Mouse (Mus musculus): Measurements from ENCODE around the gene Kif26b. TPM values are rescaled to one million over a fixed set of nuclear protein-coding genes. Genes with fewer than 3 reads are reported as not detected.

Gene Kif26b
- 10 to 100 TPM; 22.6 to 26.2 TPM for total RNA-seq (2021)

DNA sequence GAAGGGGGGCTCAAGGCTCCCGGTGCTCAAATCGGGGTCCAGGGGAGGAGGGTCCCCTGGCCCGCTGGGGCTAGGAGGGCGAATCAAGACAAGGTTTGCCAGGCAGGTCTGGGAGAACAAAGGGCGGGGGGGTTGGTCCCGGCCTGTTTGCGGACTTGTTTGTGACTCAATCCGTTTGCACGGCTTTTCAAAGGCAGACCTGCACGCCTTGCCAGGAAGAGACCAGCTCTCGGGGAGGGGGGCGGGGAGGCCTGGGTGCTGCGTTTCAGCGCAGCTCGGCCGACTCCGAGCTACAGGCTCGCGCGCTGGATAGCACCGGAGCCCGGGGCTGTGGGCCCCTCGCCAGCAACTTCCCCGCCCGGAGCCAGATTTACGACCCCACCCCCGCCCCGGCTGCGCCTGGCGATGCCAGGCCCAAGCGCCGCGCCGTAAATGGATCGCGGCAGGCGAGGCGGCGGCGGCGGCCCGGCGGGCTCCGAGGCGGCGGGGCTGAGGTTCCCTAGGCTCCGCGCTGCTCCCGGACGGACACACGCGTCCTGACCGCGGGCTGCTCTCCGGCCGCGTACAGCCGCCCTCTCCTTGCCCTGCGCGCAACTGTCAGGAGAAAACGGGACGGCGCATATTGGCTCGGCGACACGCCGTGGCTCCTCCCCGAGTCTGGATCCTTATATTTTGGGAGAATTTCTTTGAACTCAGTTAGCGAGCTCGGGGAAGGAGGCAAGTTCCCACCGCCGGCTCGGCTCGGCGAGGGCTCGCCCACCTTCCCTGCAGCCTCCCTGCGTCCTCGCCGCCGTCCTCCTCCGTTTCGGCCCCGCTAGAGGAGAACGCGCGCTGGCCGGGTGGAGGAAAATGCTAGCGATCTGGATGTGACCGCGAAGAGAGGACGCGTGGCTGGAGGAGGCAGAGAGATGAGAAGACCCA, at the start of gene Kif26b:
Gene Kif26b, plus strand, starts transcription at position 695 of the 921 bp plus-strand sequence.
- DNase-seq (ENCODE audit: extremely low spot score in 1 of 2, low spot score in 1 of 2) = peak; percentile 43 to 57

DNA sequence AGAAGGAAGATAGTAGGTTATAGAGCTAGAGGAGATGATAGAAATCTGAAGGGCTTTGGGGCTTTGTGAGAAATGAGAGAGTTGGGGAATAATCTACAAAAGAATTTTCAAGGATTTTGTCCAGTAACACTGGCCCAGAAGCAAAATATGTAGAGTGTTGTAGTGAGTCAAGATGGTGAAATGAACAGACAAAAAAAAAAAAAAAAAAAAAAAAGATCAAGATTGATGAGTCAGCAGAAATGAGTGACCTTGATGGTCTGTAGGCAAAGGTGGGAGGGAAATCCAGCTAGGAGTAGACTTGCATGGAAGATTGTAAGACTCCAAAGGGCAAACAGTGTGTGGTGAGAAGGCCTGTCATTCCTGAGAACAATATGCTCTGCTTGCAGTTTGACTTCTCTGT, 45.1 kb upstream of the Kif26b start:
- DNase-seq (ENCODE audit: extremely low spot score in 1 of 2, low spot score in 1 of 2) = no peak

DNA sequence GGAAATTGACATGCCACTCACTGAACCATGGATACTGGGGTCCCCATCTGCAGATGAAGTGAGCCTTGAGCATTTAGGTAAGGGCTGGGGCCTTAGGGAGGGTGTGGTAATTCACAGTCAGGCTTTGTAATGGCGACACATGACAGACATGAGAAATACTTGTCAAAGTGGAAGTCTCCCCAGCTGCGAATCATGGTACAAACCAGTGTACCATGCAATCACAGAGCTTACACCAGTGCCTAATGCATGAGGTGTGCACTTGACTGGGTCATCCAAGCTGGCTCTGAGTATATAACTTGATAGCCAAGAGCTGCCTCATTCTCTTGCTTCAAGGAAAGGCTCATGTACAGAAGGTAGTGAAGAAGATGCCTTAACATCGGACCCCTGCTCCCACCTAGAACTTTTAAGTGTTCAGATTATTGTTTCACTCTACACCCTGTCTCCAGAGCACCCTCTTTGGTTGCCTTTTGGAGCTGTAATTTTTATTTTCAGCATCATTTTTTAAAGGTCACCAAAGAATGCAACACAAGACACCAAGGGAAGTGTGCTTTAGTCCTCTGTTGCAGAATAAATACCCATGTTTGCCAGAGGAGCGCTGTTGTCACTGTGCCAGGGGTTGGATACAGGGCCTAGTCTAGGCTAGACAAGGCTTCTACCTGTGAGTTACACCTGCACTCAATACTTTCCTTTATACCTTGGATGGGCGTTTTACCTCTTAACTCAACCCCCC, 43.6 kb upstream of the Kif26b start:
- no peak for DNase-seq (ENCODE audit: extremely low spot score in 1 of 2, low spot score in 1 of 2)

DNA sequence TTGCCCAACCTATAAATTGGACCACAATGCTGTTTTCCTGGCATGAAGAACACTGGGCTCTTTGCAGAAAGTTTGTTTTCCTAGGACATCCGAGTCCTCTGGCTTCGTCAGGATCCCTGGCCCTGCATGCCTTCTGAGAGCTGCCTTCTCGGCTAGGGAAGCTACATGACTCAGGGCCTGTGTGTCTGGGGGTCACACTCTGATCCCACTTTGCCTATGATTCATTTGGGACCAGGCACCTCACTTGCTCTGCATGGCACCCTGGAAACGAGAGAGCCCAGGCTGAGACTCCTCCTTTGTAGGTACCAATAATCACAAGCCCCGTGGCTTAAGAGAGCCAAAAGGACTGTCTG, 43.1 kb upstream of the Kif26b start:
- no peak for DNase-seq (ENCODE audit: extremely low spot score in 1 of 2, low spot score in 1 of 2)

DNA sequence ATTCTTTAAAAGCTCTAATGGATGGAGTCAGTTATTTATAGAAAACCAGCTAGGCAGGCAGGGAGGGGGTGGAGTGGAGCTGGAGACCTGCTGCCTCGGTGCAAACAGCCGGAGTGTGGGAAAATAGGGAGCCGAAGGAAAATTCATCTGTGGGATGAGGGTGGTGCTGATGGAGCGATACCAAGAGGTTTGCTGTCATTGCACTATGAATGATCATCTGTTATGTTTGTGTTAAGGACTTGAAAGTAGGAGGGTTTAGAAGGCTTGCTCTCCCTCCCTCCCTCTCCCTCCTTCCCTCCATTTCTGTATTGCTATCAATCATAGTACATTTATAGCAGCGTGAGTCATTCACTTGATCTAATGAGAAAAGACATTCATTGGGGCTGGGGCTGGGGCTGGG, 42.1 kb upstream of the Kif26b start:
- DNase-seq (ENCODE audit: extremely low spot score in 1 of 2, low spot score in 1 of 2) = peak in 1 of 2 experiments; percentile 12

DNA sequence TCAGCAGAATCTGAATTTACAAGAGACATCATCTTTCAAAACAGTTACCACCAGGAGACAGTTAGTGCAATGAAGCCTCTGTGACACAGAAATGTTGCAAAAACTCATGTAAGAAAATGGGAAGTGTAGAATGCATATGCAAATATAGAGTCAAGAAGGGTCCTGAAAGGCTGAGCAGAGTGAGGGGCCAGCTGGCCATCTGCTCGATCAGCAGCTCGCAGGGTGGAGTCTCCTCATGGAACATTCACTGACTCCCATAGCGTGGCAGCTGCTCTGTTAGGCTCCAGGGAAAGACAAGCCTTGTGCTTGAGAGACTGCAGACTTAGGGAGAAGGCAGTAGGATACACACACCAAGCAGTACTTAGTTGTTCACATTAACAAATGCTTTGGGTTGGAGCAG, 39.8 kb upstream of the Kif26b start:
- no peak for DNase-seq (ENCODE audit: extremely low spot score in 1 of 2, low spot score in 1 of 2)

DNA sequence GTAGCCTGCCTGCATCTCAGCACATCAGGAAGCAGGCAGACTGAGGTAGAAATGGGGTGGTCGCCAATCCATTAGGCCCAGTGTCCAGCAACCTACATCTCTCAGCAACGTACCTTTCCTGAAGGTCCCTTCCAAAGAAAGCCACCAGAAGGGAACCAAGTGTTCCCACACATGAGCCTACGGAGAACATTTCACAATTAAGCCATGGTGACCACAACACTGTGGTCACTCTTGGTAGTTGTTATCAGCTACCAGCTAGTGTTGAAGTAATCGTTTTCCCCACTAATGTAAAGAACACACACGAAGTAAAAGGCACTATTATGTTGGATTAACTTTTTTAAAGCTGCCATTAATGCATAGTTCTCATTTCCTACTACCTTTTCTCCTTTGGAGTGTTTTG, 37.2 kb upstream of the Kif26b start:
- no peak for DNase-seq (ENCODE audit: extremely low spot score in 1 of 2, low spot score in 1 of 2)

DNA sequence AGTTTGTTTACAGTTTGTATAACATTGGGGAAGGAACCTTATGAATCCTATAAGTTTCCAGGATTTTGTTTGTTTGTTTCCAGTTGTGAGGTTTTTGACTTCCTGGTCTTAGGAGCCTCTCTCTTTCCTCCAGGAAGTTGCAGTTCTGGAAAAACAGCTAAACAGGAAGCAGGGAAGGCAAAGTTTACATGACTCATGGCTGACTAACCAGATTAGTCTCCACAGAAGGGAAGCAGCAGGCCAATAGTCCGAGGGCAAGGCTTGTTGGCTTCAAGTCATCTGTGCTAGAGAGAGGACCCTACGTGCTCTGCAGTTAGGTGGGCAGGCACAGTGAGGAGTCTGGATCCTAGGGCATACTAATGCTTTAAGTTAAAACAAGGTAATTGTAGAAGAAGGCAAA, 36.4 kb upstream of the Kif26b start:
- no peak for DNase-seq (ENCODE audit: extremely low spot score in 1 of 2, low spot score in 1 of 2)

DNA sequence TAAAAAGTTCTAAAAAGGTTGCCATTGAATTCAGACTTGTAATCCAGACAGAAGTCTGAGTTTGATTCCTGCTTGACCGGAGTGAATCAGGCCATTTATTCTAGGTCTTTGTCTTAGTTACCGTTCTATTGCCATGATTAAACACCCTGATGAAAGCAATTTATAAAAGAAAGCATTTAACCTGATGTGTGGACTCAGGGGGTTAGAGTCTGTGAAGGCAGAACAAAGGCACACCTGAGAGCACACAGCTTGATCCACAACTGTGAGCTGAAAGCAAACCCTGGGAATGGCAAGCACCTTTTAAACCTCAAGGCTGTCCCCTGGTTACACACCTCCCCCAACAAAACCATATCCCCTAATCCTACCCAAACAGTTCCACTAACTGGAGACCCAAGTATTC, 32.7 kb upstream of the Kif26b start:
- no peak for DNase-seq (ENCODE audit: extremely low spot score in 1 of 2, low spot score in 1 of 2)

DNA sequence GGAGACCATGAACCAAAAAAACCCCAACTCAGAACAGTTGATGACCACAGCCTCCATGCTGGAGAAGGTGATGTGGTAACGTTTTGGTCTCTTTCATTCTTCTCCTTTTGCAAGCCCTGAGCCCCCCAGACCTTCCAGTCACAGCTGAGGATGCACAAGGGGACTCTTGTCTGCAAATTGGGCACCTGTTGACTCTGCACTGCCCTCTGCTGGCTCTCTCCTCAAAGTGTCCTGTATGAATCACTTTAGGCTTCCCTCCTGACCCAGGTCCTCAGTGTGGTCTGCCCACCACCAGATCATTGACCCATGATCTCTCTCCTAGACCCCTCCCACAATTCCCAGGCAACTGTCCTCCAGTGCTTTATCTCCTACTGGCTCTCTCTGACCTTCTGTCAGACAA, 32.1 kb upstream of the Kif26b start:
- peak in 1 of 2 experiments; percentile 49 for DNase-seq (ENCODE audit: extremely low spot score in 1 of 2, low spot score in 1 of 2)

DNA sequence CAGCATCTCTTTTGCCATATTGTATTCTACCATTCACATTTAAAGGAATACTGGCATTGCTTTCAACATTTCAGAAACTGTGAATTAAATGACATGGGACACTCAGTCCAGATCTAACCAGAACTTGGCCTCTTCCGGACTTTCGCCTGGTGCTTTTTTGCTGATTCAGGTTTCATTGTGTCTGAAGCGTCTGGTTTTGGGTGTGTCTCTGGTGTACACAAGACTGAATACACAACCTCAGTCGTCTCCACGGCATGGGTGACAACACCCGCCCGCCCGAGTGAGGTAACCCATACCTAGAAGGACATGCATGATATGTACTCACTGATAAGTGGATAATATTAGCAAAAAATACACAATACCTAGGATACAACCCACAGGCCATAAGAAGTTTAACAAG, 22.0 kb upstream of the Kif26b start:
- no peak for DNase-seq (ENCODE audit: extremely low spot score in 1 of 2, low spot score in 1 of 2)

DNA sequence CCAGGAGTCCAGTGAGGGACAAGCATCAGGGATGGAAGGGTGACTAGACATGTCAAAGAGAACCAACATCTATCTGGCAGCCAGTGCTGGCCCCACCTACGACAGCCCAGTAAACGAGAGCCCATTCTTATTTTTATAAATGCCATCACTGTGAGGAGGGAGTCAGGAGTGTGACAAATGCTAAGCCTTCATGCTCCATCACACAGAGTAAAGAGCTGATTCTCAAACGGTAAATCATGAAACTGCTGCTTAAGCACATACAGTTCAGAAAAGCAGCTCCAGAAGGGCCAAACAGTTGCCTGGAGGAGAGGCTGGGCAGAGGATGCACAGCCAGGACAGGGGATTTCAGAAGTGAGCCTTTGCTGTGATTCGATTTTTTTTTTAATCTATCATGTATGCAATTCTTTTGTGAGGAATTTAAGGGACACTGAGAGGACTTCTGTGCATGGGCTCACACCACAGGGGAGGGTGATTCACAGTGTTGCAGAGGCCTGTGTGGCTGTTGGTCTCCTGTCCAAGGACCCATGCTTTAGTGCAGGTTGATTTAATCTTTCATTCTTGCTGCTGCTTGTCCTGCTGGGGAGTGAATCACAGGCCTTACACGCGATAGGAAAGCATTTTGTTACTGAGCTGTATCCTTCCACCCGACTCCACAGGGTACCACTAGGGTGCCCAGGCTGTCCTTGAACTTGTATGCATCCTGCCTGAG, 16.4 kb upstream of the Kif26b start:
- DNase-seq (ENCODE audit: extremely low spot score in 1 of 2, low spot score in 1 of 2) = no peak

DNA sequence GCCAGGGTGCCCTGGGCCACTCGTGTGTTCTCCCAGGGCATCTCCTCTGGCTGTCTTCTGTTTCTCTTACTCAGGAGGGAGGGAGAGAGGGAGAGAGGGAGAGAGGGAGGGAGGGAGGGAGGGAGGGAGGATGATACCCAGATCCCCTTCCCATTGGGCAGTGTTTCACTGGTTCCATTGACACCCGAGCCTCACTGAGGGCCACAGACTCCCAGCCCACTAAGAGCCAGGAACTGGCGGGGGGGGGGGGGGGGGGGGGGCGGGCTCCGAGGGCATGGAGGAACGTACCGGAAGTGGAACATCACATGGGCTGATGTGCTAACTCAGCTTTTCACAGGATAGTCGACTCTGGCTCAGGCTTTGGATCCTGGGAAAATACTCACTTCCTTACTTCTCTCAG, 15.0 kb upstream of the Kif26b start:
- DNase-seq (ENCODE audit: extremely low spot score in 1 of 2, low spot score in 1 of 2) = no peak

DNA sequence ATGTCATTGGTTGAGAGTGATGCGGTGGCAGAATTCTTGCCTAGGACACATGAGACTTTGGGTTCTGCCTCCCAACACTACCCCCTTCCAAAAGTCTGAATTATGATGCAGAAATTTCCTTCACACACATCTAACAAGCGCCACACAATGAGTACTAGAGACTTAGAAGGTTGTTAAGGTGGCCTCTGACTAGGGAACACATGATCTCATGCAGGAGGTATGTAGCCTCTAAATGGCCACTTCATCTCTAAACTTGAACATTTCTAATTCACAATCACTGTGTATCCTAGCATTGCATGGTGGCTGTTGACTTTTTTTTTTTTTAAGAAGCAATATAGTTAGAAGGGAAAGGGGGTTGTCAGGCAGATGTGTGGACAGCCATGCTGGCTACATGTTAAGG, 13.1 kb upstream of the Kif26b start:
- no peak for DNase-seq (ENCODE audit: extremely low spot score in 1 of 2, low spot score in 1 of 2)

DNA sequence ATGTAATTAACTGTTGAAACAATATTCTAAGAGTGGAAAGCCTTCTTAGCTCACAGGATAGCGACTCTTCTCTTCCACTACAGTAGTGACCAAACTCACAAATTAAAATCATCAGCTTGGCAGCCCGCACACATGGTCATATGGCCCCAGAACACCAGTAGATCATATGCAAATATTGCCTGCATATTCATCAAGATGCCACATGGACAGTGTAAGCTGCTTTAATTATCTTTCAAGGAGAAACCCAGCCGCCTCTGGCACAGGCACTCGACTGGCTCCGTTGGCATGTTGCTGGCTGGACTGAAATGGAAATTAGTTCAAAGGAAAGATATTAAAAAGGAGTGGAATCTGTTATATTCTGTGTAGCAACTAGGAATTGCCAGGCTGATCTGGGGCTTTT, 6.5 kb upstream of the Kif26b start:
- DNase-seq (ENCODE audit: extremely low spot score in 1 of 2, low spot score in 1 of 2) = no peak

DNA sequence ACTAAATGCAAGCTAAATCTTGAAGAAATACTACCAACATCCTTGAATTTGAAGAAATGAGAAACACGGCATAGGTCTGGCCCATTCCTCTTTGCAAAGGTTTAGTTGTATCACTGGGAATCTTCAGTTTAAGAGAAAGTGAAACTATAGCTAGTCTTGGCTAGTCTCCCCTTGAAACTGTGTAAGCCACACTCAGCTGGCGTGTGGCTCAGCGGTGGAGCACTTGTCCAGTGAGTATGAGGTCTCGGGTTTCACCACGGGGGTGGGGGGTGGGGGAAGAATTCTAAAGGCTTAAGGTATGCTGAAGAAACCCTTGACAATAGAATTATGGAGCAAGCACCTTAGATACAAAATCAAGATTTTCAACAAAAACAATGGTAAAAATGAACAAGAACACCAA, 5.8 kb upstream of the Kif26b start:
- DNase-seq (ENCODE audit: extremely low spot score in 1 of 2, low spot score in 1 of 2) = no peak

DNA sequence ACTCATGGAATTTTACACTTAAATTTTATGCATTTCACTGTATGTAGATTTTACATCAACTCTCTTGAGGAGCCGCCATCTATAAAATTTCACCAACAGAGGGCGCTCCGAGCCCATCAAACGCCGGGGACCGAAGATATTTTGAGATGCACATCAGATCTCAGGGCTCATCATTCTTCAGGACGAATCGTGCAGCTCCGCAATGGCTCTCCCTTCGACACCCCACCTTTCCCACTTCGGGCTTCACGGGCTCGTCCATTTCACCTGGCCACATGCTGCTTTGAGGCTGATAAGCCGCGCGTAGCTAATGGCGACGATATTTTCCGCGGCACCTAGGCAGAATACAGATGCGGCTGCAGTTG, 1.8 kb upstream of the Kif26b start:
- DNase-seq (ENCODE audit: extremely low spot score in 1 of 2, low spot score in 1 of 2) = peak; percentile 70 to 79

DNA sequence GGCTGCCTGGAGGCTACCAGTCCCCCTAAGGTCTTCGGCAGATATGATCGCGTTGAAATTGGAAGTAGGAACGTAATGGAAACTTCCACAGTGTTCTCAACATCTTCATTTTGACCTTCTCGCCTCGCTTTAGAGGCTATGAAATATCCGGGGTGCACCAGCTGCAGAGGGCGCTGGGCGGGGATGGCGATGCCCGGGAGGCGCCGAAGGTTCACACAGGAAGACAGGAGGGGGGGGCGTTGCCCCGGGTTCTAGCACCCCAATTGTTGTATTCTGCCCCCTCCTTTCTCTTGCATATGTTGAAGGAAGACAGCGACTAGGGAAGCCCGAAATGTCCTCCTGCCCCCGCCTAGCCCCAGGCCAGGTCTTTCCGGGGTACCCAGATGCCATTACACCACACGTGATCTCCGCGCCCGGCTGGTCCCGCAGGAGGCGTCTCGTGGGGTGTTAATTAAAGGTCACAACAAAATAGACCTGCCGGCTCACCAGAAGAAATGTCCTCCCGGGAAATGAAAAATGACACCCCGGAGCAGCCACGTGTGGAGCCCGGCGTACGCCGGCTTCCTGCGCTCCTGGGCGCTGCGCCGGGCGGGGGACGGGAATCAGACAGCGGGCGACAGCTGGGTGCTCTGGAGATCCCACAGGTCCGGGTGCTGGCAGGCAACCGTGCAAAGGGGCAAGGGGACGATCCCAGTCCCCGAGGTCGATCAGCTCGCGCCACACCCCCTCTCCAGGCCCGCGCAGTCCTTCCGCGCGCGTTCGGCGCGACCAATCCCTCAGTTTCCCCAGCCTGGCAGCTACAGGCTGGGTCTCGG, 1.2 kb upstream of the Kif26b start:
- peak; percentile 20 to 39 for DNase-seq (ENCODE audit: extremely low spot score in 1 of 2, low spot score in 1 of 2)

DNA sequence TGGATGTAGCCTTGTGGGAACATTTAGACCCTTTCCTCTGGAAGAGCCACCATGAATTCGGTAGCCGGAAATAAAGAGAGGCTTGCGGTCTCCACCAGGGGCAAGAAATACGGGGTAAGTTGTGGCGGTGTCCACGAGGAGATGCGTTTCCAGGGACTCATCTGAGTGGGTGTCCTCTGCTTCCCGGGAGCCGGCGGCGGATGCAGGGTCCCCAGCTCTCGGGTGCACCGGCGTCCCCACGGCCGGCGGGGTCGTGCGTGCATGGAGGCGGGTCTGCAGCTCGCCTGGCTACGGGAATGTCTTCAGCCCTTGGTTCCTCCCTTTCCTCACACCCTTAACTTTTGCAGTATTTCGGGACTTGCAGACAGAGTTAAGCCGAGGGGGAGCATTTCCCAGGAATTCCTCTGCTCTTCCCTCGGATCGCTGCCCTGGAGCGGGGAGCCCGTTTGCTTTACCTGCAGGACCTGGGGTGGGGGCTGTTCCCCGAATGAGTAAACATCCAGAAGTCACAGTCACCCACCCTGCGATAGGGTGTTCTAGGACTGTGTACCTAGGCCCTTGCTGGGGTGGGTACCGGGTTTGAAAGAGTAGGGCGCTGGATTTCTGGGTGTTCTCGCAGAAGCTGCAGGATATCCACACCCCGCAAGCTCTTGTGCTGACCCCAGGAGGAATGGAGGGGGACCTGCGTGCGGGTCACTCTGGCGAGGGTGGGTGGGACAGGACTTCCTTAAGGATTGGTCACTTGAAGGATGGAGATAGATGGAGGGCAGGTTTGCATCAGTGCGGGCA, 781 bp downstream of the Kif26b start:
- DNase-seq (ENCODE audit: extremely low spot score in 1 of 2, low spot score in 1 of 2) = peak; percentile 17 to 44
